Mouse (Mus musculus) heart, postnatal 10 days (tissue): Measurements from ENCODE around the gene Akr1b7. TPM values are rescaled to one million over a fixed set of nuclear protein-coding genes. Genes with fewer than 3 reads are reported as not detected.

ENCODE experiments used
- DNase-seq, 2 experiments: peaks; one replicate each; pipeline ENCODE4 v3.0.0; 2021
- intact Hi-C: fragments of 180-260 bp; cut with DNase I; formaldehyde crosslinking; loops from one replicate; pipeline ENCODE4 v1.15.1; 2025
- total RNA-seq, 2 experiments: library from RNA; stranded (reverse); gene quantifications; 2 replicates each; pipeline ENCODE4 v1.2.3; 2021

Gene Akr1b7
- total RNA-seq, 2 experiments from 2014 or later, result not detected

DNA sequence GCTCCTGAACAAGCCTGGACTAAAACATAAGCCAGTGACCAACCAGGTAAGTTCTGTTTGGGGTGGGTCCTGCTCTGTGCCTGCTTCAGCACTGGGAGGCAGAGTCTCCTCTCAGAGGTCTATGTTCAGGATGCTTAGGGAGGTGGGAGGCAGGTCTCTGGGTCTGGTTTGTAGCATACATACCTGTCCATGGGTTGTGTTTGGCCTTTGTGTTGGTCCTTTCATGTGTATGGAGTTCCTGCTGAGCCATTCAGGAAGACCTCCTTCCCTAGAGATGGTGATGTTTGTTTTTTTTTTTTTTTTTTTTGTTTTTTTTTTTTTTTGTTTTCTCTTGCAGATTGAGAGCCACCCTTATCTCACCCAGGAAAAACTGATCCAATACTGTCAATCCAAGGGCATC, 6.9 kb downstream of the Akr1b7 start:
- DNase-seq, result no peak
- intact Hi-C loops, result no loop called here

DNA sequence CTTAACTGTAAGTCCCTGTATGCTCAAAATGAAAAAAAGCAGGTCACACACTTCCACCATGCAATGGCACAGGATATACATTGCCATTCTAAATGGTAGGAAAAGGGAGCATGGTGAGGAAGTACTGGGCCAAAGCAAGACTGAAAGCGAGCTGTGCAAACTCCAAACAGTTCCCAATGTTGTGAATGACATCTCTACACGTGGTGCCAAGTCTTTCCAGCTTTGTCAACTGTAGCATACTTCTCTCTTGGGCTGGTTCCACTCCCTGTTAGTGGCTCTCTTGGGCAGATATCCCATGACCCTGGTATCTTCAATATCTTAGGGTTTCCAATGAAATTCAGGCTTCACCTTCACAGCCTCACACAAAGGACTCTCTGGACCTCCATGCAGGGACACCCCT, 26.9 kb downstream of the Akr1b7 start:
- no peak for DNase-seq
- intact Hi-C loops, result no loop called here

DNA sequence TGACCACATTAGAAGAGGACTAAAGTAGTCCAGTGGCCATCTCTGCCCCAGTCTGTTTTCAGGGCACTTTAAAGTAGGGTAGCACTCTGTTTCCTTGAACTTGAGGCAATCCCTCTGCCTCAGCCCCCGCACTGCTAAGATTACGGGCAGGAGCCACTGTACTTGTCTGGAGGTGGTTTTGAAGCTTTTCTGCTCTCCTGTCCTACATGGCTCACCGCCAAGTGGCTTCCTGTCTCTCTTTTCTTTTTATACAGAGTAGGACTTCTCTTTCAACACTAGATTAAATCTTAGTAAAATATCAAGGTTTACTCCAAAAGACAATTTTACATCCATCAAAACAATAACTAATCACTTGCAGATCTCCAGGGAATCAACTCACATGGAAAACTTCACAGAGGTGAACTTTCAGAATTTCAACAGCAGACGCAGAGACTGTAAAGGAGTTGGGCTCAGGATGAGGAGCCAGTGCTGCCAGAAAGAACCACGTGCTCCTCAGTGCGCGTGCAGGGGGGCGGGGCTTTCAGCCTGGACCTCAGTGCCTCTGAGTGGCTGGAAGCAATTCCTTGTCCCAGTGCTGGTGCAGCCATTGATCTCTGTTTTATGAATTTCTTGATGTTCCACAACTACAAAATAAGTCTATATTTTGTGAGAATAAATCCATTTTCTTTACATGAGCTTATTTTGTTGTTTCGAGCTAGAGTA, 29.6 kb downstream of the Akr1b7 start:
- DNase-seq, result no peak
- intact Hi-C loops, result no loop called here

DNA sequence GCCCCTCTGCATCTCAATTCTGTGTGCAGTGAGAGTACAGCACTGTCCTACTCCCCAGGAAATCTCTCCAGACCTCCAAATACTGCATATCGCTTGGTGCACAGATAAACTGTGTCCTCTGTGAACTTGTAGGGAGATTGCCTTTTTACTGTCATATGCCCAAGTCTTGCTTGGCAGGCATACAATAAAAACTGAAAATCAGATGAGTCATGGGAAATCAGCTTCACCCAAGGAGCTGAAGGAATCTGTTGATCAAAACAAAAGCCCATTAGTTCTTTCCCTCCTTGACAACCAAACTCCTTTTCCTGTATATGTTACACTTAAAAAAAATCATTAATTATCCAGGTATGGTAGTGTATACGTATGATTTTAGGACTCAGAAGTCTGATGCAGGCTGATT, 31.7 kb downstream of the Akr1b7 start:
- intact Hi-C loops, result no loop called here
- DNase-seq, result peak in 1 of 2 experiments; percentile 29

DNA sequence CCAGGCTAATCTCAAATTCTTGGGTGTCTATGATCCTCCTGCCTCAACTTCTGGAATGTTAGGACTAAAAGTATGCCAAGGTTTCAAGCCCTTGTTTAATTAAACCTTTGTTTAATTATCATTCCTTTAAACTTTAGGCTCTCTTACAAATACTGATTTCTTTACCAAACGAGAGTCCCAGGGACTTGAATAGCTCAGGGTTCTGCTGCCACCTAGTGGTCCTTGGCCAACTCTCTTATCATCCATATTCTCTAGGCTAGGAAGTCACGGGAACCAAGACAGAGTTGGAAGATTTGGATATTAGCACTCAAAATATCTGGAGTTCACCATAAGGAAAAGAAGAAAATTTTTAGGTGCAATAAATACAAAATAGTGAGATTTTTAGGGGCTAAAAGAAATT, 35.8 kb downstream of the Akr1b7 start:
- intact Hi-C loops, result loop anchor here (1.0 to 5.0 kb wide), 3 partner anchors 76 to 155 kb away; no protein-coding TSS in a partner anchor
- DNase-seq, result peak; percentile 71 to 84

DNA sequence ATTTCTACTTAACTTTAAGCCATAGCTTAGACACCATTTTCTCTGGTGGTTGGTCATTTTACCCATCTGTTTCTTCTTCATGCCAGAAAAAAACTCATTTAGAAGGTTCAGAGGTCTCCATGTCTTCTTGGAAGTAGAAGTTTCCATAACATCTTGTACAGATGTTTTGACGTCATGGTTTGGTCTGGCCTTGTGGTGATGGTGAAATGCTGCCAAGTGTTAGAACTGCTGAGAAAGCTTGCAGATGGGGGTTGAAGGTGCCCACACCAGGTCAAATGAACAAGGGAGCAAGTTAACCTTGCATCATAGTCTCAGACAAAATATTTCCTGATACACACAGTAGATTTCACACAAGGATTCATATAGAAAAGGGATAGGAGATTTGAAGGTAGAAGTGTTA, 36.6 kb downstream of the Akr1b7 start:
- DNase-seq, result no peak
- intact Hi-C loops, result loop anchor here (1.0 to 5.0 kb wide), 3 partner anchors 76 to 155 kb away; no protein-coding TSS in a partner anchor

DNA sequence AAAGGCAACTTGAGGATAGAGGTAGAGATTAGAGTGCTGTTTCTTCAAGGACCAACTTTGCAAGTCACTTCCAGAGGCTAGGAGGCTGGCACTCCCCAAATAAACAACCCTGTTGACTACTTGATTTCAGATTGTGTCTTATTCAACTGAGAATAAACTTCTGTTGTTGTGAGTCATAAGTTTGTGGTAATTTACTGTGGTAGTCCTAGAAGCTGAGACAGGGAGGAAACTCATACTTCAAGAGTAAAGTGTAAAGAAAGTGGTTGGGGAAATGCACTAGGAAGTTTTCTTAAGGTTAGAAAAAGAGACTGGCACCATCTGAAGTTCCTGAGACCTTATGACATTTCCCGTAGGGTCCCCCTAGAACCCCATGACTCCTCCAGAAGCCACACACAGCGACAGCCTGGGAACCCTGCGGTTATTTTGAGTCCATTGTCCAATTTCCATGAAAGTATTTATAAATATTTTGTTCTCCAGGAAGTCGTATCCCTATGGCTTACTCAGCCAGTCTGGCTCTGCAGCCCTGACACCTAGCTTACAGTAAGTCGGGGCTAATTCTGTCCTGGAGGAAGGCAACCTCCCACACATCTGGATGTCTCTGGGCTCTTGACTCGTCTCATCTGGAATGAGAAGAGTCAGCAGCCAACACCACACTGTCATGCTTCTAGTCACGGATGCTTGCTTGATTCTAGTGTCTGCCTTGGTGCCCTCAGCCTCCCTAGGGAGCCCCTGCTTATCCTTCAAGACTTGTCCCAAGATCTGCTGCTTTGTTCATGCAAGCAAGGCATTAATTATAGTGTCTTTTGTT, 41.0 kb downstream of the Akr1b7 start:
- peak; percentile 28 to 41 for DNase-seq
- intact Hi-C loops, result no loop called here

DNA sequence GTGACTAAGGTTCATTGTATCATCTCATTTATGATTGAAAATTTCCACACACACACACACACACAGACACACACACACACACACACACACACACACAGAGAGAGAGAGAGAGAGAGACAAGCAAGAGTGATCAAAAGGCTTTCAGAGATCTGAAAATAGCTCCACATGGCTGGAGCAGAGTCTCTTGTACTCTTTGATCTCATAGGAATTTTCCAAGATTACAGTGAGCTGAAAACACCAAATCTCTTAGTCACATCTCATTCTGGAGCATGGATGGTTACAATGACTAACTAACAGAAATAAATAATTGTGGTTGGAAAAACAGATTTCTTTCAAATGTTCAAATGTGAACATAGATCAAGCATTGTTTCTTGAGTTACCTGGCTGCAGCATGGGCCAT, 47.3 kb downstream of the Akr1b7 start:
- intact Hi-C loops, result no loop called here

DNA sequence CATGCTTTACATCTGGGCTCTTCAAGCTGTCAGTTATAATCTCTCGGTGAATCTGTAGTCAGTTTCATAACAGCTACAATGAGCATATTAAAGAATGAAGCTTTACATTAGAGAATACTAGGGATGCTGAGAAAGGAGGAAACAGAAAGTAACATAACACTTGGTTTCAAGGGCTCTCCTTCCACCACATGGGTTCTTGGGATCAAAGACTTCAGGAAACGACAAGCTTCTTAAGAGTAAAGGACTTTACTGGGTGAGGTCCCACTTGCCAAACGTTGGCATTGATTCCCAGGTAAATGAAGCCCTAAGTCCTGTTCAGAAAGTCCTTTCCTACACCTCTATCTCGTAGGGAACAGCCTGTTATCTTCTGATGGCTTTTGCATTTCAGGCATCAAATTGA, 48.5 kb downstream of the Akr1b7 start:
- intact Hi-C loops, result no loop called here

More for the DNA sequence above, 47.3 kb downstream of the Akr1b7 start:
- DNase-seq, result no peak

DNA sequence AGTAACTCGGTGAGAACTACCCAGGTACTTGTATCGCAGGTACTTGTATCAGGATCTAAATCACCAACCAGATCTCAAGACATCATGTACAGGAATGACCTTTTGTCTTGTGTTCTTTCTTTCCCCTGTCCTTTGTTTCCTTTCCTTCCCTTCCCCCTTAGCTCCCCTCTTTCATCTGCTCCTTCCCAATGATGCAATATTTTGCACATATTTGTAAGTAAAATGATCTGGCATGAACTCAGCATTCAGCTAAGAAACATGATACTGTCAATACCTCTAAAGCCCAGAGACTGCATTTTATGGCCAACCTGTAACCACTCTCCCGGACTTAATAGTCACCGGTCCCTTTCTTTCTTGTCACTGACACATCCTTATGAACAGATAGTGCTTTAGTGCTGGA, 51.4 kb downstream of the Akr1b7 start:
- intact Hi-C loops, result no loop called here
- no peak for DNase-seq

More for the DNA sequence above, 48.5 kb downstream of the Akr1b7 start:
- DNase-seq, result no peak

DNA sequence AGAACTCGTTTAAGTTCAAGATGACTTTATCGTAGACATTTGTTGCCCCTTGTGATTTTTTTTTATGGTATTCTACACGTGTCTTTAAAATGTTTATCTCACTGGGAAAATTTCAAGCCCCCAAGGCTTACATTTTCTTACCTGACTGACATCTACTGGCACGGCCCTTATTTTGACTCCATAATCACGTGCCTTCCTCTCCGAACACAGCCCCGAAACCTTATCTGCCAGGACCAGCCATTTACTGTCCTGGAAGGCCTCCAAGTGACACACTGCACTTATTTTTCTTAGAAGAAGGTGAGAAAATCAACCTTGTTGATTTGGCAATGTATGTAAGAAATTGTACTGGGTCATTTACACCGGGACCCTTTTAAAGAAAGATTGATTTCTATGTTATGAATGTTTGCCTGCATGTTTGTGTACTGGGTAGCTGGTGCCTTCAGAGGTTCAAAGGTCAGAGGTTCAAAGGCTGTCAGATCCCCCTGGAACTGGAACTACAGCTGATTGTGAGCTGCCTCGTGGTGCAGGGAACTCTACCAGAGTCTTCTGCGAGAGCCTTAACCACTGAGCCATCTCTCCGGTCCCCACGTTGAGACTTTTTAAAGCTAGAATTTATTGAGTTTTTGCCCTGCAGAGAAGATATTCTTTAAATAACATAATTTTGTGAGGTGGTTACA, 59.4 kb downstream of the Akr1b7 start:
- intact Hi-C loops, result no loop called here
- DNase-seq, result no peak

Other genes starting within 250 kb of the Akr1b7 start
- gene Slc35b4, start 235.2 kb upstream of the Akr1b7 start, total RNA-seq, result 10 to 100 TPM; 12.1 to 15.1 TPM
- 100 to 1,000 TPM; 196 to 211 TPM for gene Akr1b3, start 94.9 kb upstream of the Akr1b7 start, total RNA-seq
- 1 to 10 TPM; 7.3 to 7.6 TPM for gene Akr1b8, start 58.2 kb upstream of the Akr1b7 start, total RNA-seq
- gene Akr1b10, start 28.1 kb upstream of the Akr1b7 start, total RNA-seq, result 10 to 100 TPM; 61.2 to 68.5 TPM
- 10 to 100 TPM; 49.0 to 74.4 TPM for gene Bpgm, start 63.9 kb downstream of the Akr1b7 start, total RNA-seq
- gene Cald1, start 186.2 kb downstream of the Akr1b7 start, total RNA-seq, result 10 to 100 TPM; 88.0 to 92.1 TPM